Mouse (Mus musculus) CH12.LX (cell line): ENCODE results near the gene Mctp1.

Experiments used
- CTCF ChIP-seq, 2 experiments: IDR thresholded peaks in 1 of 2; conservative IDR thresholded peaks in 1 of 2; 2 replicates each; pipeline ENCODE4 v1.5.1; 2011 to 2012; ENCODE audit warnings: low read depth in 2 of 2, low read length in 2 of 2, improper control_type of control experiment in 1 of 2, inconsistent platforms in 1 of 2, mild to moderate bottlenecking in 1 of 2, moderate library complexity in 1 of 2
- ETS1 ChIP-seq: conservative IDR thresholded peaks from 2 replicates; pipeline ENCODE4 v1.6.1; 2012; ENCODE audit warnings: low read depth, mild to moderate bottlenecking, inconsistent platforms, low read length, improper control_type of control experiment, moderate library complexity
- MAFK ChIP-seq: IDR thresholded peaks from 2 replicates; pipeline ENCODE4 v1.6.1; 2011; ENCODE audit warnings: low read length, improper control_type of control experiment; ENCODE audit not compliant: insufficient replicate concordance
- NELFE ChIP-seq: IDR thresholded peaks from 2 replicates; pipeline ENCODE4 v1.6.1; 2011; ENCODE audit warnings: low read depth, low read length, improper control_type of control experiment
- POLR2A ChIP-seq: IDR thresholded peaks from 2 replicates; pipeline ENCODE4 v1.6.1; 2011; ENCODE audit warnings: low read depth, mild to moderate bottlenecking, improper control_type of control experiment, low read length
- TCF12 ChIP-seq: IDR thresholded peaks from 2 replicates; pipeline ENCODE4 v1.6.1; 2014; ENCODE audit warnings: low read depth, mild to moderate bottlenecking, inconsistent platforms, low read length, improper control_type of control experiment
- USF2 ChIP-seq: conservative IDR thresholded peaks from 2 replicates; pipeline ENCODE4 v1.6.1; 2011; ENCODE audit warnings: low read depth, low read length, improper control_type of control experiment
- ZC3H11A ChIP-seq: IDR thresholded peaks from 2 replicates; pipeline ENCODE4 v1.6.1; 2012; ENCODE audit warnings: low read depth, mild to moderate bottlenecking, inconsistent platforms, low read length, improper control_type of control experiment
- ZKSCAN1 ChIP-seq: IDR thresholded peaks from 2 replicates; pipeline ENCODE4 v1.6.1; 2012; ENCODE audit warnings: low read depth, inconsistent platforms, low read length, improper control_type of control experiment, borderline replicate concordance
- ZMIZ1 ChIP-seq: IDR thresholded peaks from 2 replicates; pipeline ENCODE4 v1.6.1; 2012; ENCODE audit warnings: low read depth, mild to moderate bottlenecking, inconsistent platforms, low read length, improper control_type of control experiment
- ZNF384 ChIP-seq: IDR thresholded peaks from 2 replicates; pipeline ENCODE4 v1.6.1; 2012; ENCODE audit warnings: low read depth, low read length, improper control_type of control experiment, inconsistent platforms

GRCm38 (mm10) chr13:76690143-76690542, 305.8 kb downstream of the Mctp1 start:
- TF ChIP-seq CTCF (conservative IDR thresholded peaks at IDR 0.05 in 1 of 2, IDR thresholded peaks at IDR 0.05 in 1 of 2; ENCODE audit: low read depth in 2 of 2, low read length in 2 of 2) (no peak), TCF12 (no peak), MAFK (no peak), ZKSCAN1 (no peak), ETS1 (no peak), ZNF384 (no peak), POLR2A (no peak), ZMIZ1 (no peak), ZC3H11A (no peak), NELFE (no peak), USF2 (no peak)
